In the genomic region with DNA sequence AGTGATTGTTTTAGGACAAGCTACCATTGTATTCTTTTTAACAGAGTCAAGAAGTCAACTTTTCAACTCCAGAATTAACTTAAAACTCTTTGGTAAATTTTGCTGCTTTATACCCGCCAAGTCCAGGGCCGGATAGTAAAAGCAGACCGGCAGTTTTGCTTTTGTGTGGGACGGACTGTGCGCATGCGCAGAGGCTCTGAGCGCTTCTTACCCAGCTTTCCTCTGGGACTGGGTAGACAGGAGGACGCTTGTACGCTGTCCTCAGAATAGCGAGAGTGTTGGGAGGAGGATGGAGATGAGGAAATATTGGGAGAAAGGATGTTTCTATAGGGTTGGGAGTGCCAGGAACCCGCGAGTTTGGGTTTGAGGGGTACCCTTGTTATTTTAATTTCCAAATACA, we compare ENCODE assay signal across 8 mouse cellular contexts.
DNase-seq lines count a peak whose midpoint lies in the region; ATAC-seq and TF ChIP-seq lines count a peak whose summit lies in the region.

No protein-coding gene starts in this region.

- TF ChIP-seq CTCF in forebrain, postnatal 0 days (IDR thresholded peaks at IDR 0.05; ENCODE audit: low read depth), result no peak

- no peak overlapping the region for H3K9ac ChIP-seq in forebrain, postnatal 0 days
- no peak overlapping the region for H3K9ac ChIP-seq in liver, embryonic 16.5 days (ENCODE audit: low read depth, low read length)
- H3K9ac ChIP-seq in neural tube, embryonic 14.5 days (replicated peaks; ENCODE audit: low read depth, low read length), result 0 out of 2 replicates have a peak overlapping the region, but pooled peaks have one; percentile 16

- H3K36me3 ChIP-seq in forebrain, postnatal 0 days (ENCODE audit: insufficient read depth), result no peaks in the 10 kb centered on the region
- no peaks in the 10 kb centered on the region for H3K36me3 ChIP-seq in liver, embryonic 16.5 days (ENCODE audit: control insufficient read depth, insufficient read depth)
- no peaks in the 10 kb centered on the region for H3K36me3 ChIP-seq in neural tube, embryonic 14.5 days (ENCODE audit: control insufficient read depth, insufficient read depth, low read length)

- peaks cover 15% of the 10 kb centered on the region; the same call in 1 of the 2 replicates for H3K4me1 ChIP-seq in forebrain, postnatal 0 days (ENCODE audit: insufficient read depth)
- H3K4me1 ChIP-seq in liver, embryonic 16.5 days (ENCODE audit: control insufficient read depth, low read depth, low read length), result no peaks in the 10 kb centered on the region
- H3K4me1 ChIP-seq in neural tube, embryonic 14.5 days (ENCODE audit: control insufficient read depth, insufficient read depth, low read length), result peaks cover 11% of the 10 kb centered on the region

- ATAC-seq in forebrain, postnatal 0 days, result no peak
- ATAC-seq in liver, embryonic 16.5 days (ENCODE audit: low read depth), result no peak
- ATAC-seq in neural tube, embryonic 14.5 days (ENCODE audit: low read depth), result no peak

- H3K9me3 ChIP-seq in forebrain, postnatal 0 days (ENCODE audit: low read length), result no peaks in the 10 kb centered on the region
- no peaks in the 10 kb centered on the region for H3K9me3 ChIP-seq in liver, embryonic 16.5 days (replicated peaks; ENCODE audit: control insufficient read depth, low read length)
- no peaks in the 10 kb centered on the region for H3K9me3 ChIP-seq in neural tube, embryonic 14.5 days (ENCODE audit: control insufficient read depth, low read length)

- no peak overlapping the region for H3K27ac ChIP-seq in forebrain, postnatal 0 days (ENCODE audit: low read depth, low read length)
- H3K27ac ChIP-seq in liver, embryonic 16.5 days (ENCODE audit: low read length), result no peak overlapping the region
- H3K27ac ChIP-seq in neural tube, embryonic 14.5 days (ENCODE audit: low read depth, low read length), result no peak overlapping the region

- H3K27me3 ChIP-seq in forebrain, postnatal 0 days (ENCODE audit: insufficient read depth, low read length), result no peaks in the 10 kb centered on the region; the same call in 1 of the 2 replicates
- H3K27me3 ChIP-seq in liver, embryonic 16.5 days (ENCODE audit: control insufficient read depth, insufficient read depth, low read depth, low read length), result peaks cover 5% of the 10 kb centered on the region
- no peaks in the 10 kb centered on the region; the same call in 1 of the 2 replicates for H3K27me3 ChIP-seq in neural tube, embryonic 14.5 days (ENCODE audit: control insufficient read depth, insufficient read depth, low read length)

- intact Hi-C loops in heart, postnatal 36 days (cut with DNase I), result loop anchor here (2.0 to 5.0 kb wide), 2 partner anchors 47 to 188 kb away; no protein-coding TSS in a partner anchor

- WGBS in forebrain, postnatal 0 days, result 9% methylated on average over 12 of the region's 12 CpGs
- WGBS in liver, embryonic 16.5 days (ENCODE audit: insufficient replicate concordance), result 34% methylated on average over 12 of the region's 12 CpGs
- WGBS in neural tube, embryonic 14.5 days, result 15% methylated on average over 12 of the region's 12 CpGs

- H3K4me3 ChIP-seq in forebrain, postnatal 0 days (ENCODE audit: low read depth, low read length), result peak overlapping the region; percentile 25
- H3K4me3 ChIP-seq in liver, embryonic 16.5 days (ENCODE audit: low read depth, low read length), result no peak overlapping the region; the same call in 1 of the 2 replicates
- peak overlapping the region; percentile 26 for H3K4me3 ChIP-seq in neural tube, embryonic 14.5 days (ENCODE audit: low read depth, low read length)

- peak; percentile 61 for DNase-seq in CD4-positive helper T cell, adult 2 months (ENCODE audit: low read depth, low spot score)
- DNase-seq in cerebellum, adult 11 months, result peak; percentile 69
- DNase-seq in forebrain, postnatal 0 days, result peak; percentile 83
- peak; percentile 78 to 79 for DNase-seq in heart, postnatal 36 days
- peak; percentile 63 to 82 for DNase-seq in layer of hippocampus, adult 18-20 months (ENCODE audit: low spot score in 2 of 2)
- peak; percentile 75 for DNase-seq in testis, postnatal 14 days (ENCODE audit: low spot score)

- peak overlapping the region; percentile 56 for H3K4me2 ChIP-seq in forebrain, postnatal 0 days (ENCODE audit: low read depth)
- H3K4me2 ChIP-seq in liver, embryonic 16.5 days (ENCODE audit: low read depth, low read length), result peak overlapping the region; percentile 40; the same call in 1 of the 2 replicates
- peak overlapping the region; percentile 66 for H3K4me2 ChIP-seq in neural tube, embryonic 14.5 days (ENCODE audit: low read depth, low read length)
